Mouse (Mus musculus) c-Kit-positive CD71-positive TER-119-positive erythroid progenitor cells, embryonic 14.5 days (primary cell): ENCODE data around the gene Pcbp3.

Experiments
- DNase-seq: peaks from one replicate; pipeline ENCODE4 v3.0.0-alpha.2; 2013; ENCODE audit warnings: low spot score

The Pcbp3 gene

GRCm38 (mm10) chr10:76924441-76924840, 37.2 kb downstream of the Pcbp3 start:
- DNase-seq: no peak

GRCm38 (mm10) chr10:76918086-76918485, 43.6 kb downstream of the Pcbp3 start:
- no peak for DNase-seq

DNA sequence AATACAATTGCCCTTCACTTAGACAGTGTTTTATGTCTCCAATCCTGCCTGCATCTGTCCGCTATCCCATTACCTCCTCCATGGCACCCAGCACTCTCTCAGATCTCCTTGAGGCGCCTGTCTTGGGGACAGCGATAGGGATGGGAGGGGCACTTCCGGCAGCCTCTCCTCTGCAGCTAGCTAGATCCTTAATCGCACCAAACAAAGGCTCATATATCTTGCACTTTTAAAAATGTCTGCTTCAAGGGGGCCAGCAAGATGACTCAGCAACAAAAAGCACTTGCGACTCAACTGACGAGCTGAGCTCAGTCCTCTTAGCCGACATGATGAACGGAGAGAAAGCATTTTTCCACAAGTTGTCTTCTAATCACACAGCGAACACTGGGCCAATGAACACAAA, 55.3 kb downstream of the Pcbp3 start:
- peak; percentile 68 for DNase-seq

DNA sequence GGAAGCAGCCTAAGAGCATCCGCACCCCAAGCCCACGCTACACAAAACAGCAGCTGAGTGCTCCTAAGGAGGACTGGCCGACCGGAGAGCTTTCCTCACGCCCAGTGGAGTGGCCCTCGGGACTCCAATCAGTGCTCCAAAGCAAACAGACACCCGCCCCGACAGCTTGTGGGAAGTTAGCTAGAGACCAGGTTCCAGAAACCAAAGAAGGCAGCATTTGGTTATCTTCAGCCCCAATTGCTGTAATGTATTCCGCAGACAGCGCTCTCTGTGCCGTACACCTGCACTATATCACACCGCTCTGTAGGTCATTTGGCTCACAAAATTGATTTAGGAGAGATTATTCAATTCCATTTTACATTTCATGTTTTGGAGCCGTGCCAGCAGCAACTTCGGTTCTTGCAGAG, 55.7 kb downstream of the Pcbp3 start:
- no peak for DNase-seq

DNA sequence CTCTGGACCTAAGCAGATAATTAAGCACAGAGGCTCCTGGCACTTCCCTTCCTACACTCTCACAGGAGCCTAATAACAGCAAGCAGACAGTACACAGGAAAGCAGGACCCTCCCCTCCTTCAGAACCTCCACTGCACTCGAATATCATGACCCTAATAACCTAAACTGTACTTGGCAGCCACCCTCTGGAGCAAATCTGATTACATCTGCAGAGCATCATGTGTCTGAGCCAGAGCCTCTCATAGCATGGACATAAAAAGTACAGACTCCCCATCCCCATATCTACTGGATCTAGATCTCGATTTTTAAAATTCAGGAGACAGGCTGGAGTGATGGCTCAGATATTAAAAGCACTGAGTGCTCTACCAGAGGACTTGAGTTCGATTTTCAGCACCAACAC, 58.0 kb downstream of the Pcbp3 start:
- no peak for DNase-seq

- DNase-seq: no peak
Observed at GRCm38 (mm10) chr10:76903099-76903498, 58.6 kb downstream of the Pcbp3 start.

GRCm38 (mm10) chr10:76902588-76902987, 59.1 kb downstream of the Pcbp3 start:
- no peak for DNase-seq

GRCm38 (mm10) chr10:76898428-76898827, 63.3 kb downstream of the Pcbp3 start:
- no peak for DNase-seq

DNA sequence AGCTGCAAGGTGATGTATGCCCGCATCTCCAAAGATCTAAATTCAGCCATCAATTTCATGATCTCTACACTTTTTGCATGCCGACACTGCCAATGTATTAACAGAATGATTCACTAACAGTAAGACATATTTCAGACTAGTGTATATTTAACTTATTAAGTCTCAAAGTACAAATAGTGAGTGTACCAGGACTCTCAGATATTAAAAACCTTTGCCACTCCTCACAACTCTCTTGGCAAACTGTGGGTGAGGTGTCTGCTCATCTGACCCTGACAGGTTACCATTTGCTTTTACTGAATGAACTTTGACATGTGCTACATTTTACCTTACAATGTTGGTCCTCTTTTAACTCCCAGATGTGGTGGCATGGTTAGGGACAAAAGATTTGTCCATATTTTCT, 70.2 kb downstream of the Pcbp3 start:
- DNase-seq: no peak

GRCm38 (mm10) chr10:76883442-76884244, 78.0 kb downstream of the Pcbp3 start:
- no peak for DNase-seq

- DNase-seq: no peak
Observed at GRCm38 (mm10) chr10:76882644-76883441, 78.8 kb downstream of the Pcbp3 start.

- DNase-seq: no peak
Observed at GRCm38 (mm10) chr10:76881900-76882299, 79.8 kb downstream of the Pcbp3 start.

- no peak for DNase-seq
Observed at GRCm38 (mm10) chr10:76875310-76875709, 86.4 kb downstream of the Pcbp3 start.

- DNase-seq: no peak
Observed at GRCm38 (mm10) chr10:76874879-76875278, 86.8 kb downstream of the Pcbp3 start.

GRCm38 (mm10) chr10:76874398-76874797, 87.3 kb downstream of the Pcbp3 start:
- DNase-seq: no peak

DNA sequence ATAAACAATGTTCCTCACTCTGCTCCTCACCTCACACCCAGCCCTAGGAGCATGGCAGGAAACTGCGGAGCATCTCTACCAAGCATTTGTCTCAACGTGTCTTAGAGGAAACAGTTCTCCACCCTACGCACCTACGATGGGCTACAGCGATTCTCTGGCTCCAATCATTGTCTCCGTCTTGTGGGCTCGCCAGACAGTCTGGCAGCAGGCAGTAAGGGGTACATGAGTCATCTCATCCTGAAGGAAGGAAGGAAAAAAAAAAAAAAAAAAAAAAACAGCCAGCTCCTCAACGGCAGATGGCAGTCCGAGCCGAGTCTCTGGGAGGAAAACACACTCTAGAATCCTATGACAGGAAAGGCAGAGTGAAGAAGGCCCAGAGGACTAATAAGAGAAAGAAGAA, 87.7 kb downstream of the Pcbp3 start:
- DNase-seq: no peak

- no peak for DNase-seq
Observed at GRCm38 (mm10) chr10:76872736-76873135, 89.0 kb downstream of the Pcbp3 start.

GRCm38 (mm10) chr10:76865936-76866335, 95.8 kb downstream of the Pcbp3 start:
- DNase-seq: no peak

GRCm38 (mm10) chr10:76860998-76861397, 100.7 kb downstream of the Pcbp3 start:
- DNase-seq: no peak

DNA sequence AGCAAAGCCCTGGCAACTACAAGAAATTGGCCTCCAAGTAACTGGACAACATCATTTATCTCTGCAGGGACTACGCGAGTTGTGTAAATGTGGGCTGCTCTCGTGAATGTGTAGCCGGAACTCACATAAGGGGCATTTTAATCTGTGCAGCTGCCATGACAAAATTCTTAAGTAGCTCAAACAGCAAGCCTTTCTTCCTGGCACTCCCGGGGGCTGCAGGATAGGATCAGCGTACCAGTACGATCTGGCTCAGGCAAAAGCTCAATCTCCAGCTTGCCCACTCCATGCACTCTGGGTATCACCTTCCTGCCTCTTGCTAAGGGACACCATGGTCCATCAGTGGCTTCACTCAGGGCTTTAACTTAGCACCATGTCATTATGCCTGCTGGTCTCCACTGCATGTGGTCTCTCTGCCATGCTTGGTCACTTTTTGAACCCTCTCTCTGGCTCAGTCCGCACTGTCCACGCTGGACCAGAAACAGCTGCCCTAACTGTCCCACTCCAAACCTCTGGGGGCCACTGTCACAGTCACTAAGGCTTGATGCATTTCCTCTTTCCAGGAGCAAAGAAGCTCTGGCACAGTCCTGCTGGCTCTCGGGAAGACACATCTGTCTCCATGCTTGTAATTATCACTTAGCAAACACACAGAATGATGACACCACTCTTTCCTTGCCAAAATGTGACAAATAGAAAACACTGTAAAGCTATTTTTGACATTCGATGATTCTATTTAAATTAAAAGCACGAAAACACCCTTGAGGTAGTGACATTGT, 102.1 kb downstream of the Pcbp3 start:
- DNase-seq: no peak

DNA sequence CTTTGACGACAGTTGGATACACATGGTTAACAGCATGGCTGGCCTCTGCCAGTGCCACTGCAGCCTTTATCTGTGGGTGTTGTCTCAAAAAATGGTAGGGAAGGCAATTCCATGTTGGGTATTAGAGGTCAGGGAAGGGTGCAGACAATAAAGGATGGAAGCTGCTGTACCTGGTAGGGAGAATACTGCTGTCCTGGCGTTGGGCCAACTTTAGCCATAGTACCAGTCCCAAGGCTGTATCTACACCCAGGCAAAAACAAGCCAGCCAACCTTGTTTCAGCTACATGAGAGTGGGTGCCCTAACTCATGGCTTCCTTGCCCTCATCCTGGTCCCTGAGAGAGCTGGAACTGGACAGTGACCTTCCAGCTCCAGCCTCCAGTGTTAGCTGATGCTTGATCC, 103.8 kb downstream of the Pcbp3 start:
- no peak for DNase-seq

DNA sequence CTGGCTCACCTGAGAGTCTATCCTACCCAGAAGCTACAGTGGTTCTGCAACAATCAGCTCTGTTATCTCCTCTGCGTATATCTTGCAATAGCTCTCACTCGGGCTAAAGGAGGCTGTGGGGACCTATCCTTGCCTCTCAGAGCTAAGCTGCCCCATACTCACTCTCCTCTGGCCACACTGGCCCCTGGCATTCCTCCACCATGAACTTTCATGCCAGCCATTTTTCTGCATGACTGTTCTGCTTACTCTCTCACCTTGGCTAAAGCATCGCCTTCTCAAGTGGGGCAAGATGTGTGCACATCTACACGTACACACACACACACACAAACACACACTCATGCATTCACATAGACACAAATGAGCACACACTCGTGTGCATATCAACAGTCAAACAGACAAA, 115.2 kb downstream of the Pcbp3 start:
- DNase-seq: no peak

GRCm38 (mm10) chr10:76844901-76845300, 116.8 kb downstream of the Pcbp3 start:
- DNase-seq: no peak
